ENCODE assay signal across 20 mouse cellular contexts in the genomic region with DNA sequence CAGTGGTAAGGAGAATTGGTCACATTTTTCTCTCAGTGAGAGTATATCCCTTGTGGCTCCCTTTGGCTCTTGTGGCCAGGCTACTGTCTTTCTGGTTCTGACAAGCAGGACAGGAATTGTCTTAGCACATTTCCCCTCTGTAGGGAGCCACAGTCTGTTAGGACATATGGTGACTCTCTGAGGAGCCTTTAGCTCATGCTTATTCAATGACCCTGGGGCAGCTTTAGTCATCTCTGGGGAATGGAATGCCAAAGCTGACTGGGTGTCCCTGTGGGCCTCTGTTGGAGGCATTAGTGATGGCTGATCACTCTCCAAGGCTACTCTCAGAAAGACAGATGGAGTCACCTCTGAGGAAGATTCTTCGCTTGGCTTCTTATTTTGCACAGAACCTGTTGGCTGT.
DNase-seq lines count a peak whose midpoint lies in the region; ATAC-seq and TF ChIP-seq lines count a peak whose summit lies in the region.
"Had no signal": no experiment of that assay in that cellular context is flagged by ENCODE, and none has a peak within 500 bp of the region (broad histone marks: within the 10 kb centered on the region; RNA-seq: fewer than 3 reads in every experiment).

No protein-coding gene starts in this region.

- H3K27ac ChIP-seq in forebrain, postnatal 0 days (ENCODE audit: low read depth, low read length), result no peak overlapping the region
- no peak overlapping the region for H3K27ac ChIP-seq in forebrain, embryonic 11.5 days (ENCODE audit: low read depth, low read length)
- H3K27ac ChIP-seq: forebrain, embryonic 12.5 days; heart, adult 2 months; hindbrain, embryonic 15.5 days; limb, embryonic 10.5 days; liver, embryonic 12.5 days; lung, embryonic 15.5 days; neural tube, embryonic 12.5 days had no signal

- no peaks in the 10 kb centered on the region for H3K27me3 ChIP-seq in forebrain, postnatal 0 days (ENCODE audit: insufficient read depth, low read length)
- no peaks in the 10 kb centered on the region for H3K27me3 ChIP-seq in forebrain, embryonic 11.5 days (ENCODE audit: control insufficient read depth, insufficient read depth, low read length)
- H3K27me3 ChIP-seq: hindbrain, embryonic 15.5 days; liver, embryonic 12.5 days; lung, embryonic 15.5 days; neural tube, embryonic 12.5 days had no signal

- H3K9ac ChIP-seq in forebrain, postnatal 0 days, result no peak overlapping the region
- H3K9ac ChIP-seq in forebrain, embryonic 11.5 days (ENCODE audit: low read length), result no peak overlapping the region
- H3K9ac ChIP-seq: forebrain, embryonic 12.5 days; hindbrain, embryonic 15.5 days; liver, embryonic 12.5 days; lung, embryonic 15.5 days; neural tube, embryonic 12.5 days had no signal

- no peak overlapping the region for H3K4me2 ChIP-seq in forebrain, postnatal 0 days (ENCODE audit: low read depth)
- H3K4me2 ChIP-seq in forebrain, embryonic 11.5 days (ENCODE audit: low read depth, low read length, severe bottlenecking), result no peak overlapping the region
- H3K4me2 ChIP-seq: forebrain, embryonic 12.5 days; hindbrain, embryonic 15.5 days; liver, embryonic 12.5 days; lung, embryonic 15.5 days; neural tube, embryonic 12.5 days had no signal

- 61% methylated on average over 1 of the region's 1 CpGs for WGBS in forebrain, postnatal 0 days
- WGBS in forebrain, embryonic 11.5 days, result 87% methylated on average over 1 of the region's 1 CpGs

- no peaks in the 10 kb centered on the region for H3K36me3 ChIP-seq in forebrain, postnatal 0 days (ENCODE audit: insufficient read depth)
- no peaks in the 10 kb centered on the region for H3K36me3 ChIP-seq in forebrain, embryonic 11.5 days (ENCODE audit: control insufficient read depth, insufficient read depth, low read length)
- H3K36me3 ChIP-seq: forebrain, embryonic 12.5 days; hindbrain, embryonic 15.5 days; limb, embryonic 10.5 days; liver, embryonic 12.5 days; lung, embryonic 15.5 days; neural tube, embryonic 12.5 days had no signal

- TF ChIP-seq CTCF in forebrain, postnatal 0 days (IDR thresholded peaks at IDR 0.05; ENCODE audit: low read depth), result no peak

- H3K9me3 ChIP-seq in forebrain, postnatal 0 days (ENCODE audit: low read length), result no peaks in the 10 kb centered on the region
- H3K9me3 ChIP-seq in forebrain, embryonic 11.5 days (ENCODE audit: control insufficient read depth, low read length), result no peaks in the 10 kb centered on the region
- H3K9me3 ChIP-seq: forebrain, embryonic 12.5 days; hindbrain, embryonic 15.5 days; limb, embryonic 10.5 days; liver, embryonic 12.5 days; lung, embryonic 15.5 days; neural tube, embryonic 12.5 days had no signal

- 0 out of 2 replicates have a peak, but pooled peaks cover 7% of the 10 kb centered on the region for H3K4me1 ChIP-seq in forebrain, postnatal 0 days (ENCODE audit: insufficient read depth)
- no peaks in the 10 kb centered on the region for H3K4me1 ChIP-seq in forebrain, embryonic 11.5 days (replicated peaks; ENCODE audit: control insufficient read depth, insufficient read depth, low read length)
- H3K4me1 ChIP-seq: liver, embryonic 12.5 days had no signal

- 0 out of 2 replicates have a peak, but pooled peaks have one; percentile 14 for ATAC-seq in forebrain, postnatal 0 days
- no peak for ATAC-seq in forebrain, embryonic 11.5 days (replicated peaks; ENCODE audit: low FRiP score)
- ATAC-seq: liver, embryonic 12.5 days; midbrain, embryonic 16.5 days had no signal

- DNase-seq in forebrain, postnatal 0 days, result no peak
- DNase-seq in forebrain, embryonic 11.5 days (ENCODE audit: low spot score), result no peak
- peak; percentile 13 for DNase-seq in adrenal gland, postnatal 25 days
- DNase-seq in cerebellum, adult 9-10 months, result peak; percentile 90
- DNase-seq in retina, postnatal 1 day, result peak; percentile 76
- DNase-seq in testis, postnatal 14 days (ENCODE audit: low spot score), result no peak
- DNase-seq in right cerebral cortex, postnatal 4 days, result no peak
- DNase-seq: B cell, adult 2 months; heart, adult 2 months; kidney, adult 18-20 months; kidney, postnatal 4 days; spleen, adult 18-20 months; thymus, postnatal 25 days had no signal

- no peak overlapping the region for H3K4me3 ChIP-seq in forebrain, postnatal 0 days (ENCODE audit: low read depth, low read length)
- H3K4me3 ChIP-seq in forebrain, embryonic 11.5 days (ENCODE audit: low read depth, low read length), result no peak overlapping the region
- H3K4me3 ChIP-seq: forebrain, embryonic 12.5 days; heart, adult 2 months; hindbrain, embryonic 15.5 days; limb, embryonic 10.5 days; liver, embryonic 12.5 days; lung, embryonic 15.5 days; neural tube, embryonic 12.5 days had no signal

Comparison
In these comparisons a context has a peak if more than half of its experiments do, and no peak if none do; other contexts are left out.
1. DNase-seq: peak in adrenal gland, postnatal 25 days (single experiment), cerebellum, adult 9-10 months (single experiment) and retina, postnatal 1 day (single experiment); none in forebrain, postnatal 0 days (single experiment), forebrain, embryonic 11.5 days (single experiment), testis, postnatal 14 days (single experiment) and right cerebral cortex, postnatal 4 days (single experiment).